Mouse (Mus musculus): Measurements from ENCODE around the gene Clip3. TPM values are rescaled to one million over a fixed set of nuclear protein-coding genes. Genes with fewer than 3 reads are reported as not detected.

Gene Clip3
- total RNA-seq, 2 experiments from 2014 or later: 499 to 503 TPM

DNA sequence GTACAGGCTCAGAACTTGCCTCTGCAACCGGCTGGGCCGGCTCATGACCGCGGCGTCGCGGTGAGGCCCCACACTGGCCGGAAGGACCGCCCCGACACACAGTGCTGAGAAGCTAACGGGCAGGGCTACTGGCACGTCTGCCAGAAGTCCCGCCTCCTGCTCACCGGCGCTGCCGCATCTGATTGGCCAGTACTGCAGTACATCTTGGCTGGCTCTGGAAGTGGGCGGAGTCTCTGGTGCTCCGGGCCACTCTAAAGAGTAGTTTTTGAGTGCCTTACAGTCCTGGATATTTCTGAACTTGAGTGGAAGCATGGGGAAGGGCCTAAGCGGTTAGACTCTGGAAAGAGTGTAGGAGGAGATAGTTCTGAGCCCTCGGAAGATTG lies 30.7 kb downstream of the Clip3 start:
- intact Hi-C loops (cut with DNase I): no loop called here
- DNase-seq (ENCODE audit: low spot score in 2 of 2): peak; percentile 97 to 98

DNA sequence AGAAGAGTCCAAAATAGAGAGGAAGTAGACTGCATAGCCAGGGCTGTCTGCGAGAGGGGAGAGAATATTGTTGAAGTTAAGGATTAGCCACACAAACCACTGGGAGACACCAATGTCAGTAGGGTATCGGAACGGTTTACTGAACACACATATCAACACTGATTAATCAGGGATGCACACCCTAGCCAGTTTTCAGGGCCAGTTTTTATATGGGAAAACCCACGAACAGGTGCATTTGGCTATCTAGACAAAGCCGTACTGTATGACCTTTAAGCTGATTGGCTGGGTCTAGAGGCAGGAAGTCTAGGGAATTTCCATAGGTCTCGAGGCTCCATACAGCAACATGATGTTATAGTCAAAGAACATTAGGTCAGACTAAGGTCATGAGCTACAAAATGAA lies 31.3 kb downstream of the Clip3 start:
- intact Hi-C loops (cut with DNase I): no loop called here

DNA sequence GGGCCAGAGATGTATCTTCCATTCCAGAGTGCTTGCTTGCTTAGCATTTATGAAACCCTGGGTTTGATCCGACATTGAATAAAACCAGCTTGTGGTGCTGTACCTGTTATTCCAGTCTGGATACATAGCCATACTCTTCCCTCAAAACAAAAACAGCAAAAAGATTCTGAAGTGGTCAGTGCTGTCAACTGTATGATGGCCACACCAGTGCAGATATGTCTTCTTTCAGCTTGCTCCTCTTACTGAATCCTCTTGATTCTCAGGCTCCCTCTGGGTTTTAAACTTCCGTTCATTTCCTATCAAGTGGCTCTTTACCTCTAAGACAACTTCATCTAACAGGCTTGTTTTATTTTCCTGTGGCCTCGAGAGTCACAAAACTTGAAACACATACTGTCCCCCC lies 32.3 kb downstream of the Clip3 start, which contains the start of gene Sdhaf1:
Gene Sdhaf1, minus strand, starts transcription at position 101 of the 400 bp plus-strand sequence.
- no peak for DNase-seq (ENCODE audit: low spot score in 2 of 2)
- intact Hi-C loops (cut with DNase I): no loop called here

More for the DNA sequence above, 31.3 kb downstream of the Clip3 start:
- no peak for DNase-seq (ENCODE audit: low spot score in 2 of 2)

DNA sequence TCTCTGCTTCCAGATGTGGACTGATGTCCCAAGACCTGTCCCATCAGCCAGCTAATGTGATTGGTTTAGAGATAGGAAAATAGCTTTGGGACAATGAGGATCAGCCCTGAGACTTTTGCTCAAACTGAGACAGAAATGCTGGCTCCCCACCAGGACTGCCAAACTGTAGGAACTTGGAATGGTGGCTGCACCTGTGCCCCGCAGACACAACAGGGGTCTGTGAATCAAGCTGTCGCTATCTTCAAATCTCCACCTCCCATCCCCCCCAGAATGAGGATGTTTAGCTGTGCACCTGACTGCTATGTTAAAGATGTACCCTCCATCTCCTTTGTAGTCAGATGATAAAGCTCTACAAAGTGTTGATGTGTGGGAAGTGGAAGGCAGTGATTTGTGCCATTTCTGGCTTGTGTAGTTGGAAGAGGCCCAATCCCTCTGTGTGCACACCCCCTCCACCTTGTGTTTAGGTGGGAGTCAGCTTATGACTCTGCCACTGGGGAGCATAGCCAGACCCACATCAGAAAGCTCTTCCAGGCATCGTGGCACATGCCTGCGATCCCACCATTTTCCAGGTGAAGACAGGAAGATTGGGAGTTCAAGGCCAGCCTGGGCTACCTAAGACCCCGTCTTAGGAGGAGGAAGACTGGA lies 32.9 kb downstream of the Clip3 start:
- peak; percentile 32 to 77 for DNase-seq (ENCODE audit: low spot score in 2 of 2)
- intact Hi-C loops (cut with DNase I): no loop called here

DNA sequence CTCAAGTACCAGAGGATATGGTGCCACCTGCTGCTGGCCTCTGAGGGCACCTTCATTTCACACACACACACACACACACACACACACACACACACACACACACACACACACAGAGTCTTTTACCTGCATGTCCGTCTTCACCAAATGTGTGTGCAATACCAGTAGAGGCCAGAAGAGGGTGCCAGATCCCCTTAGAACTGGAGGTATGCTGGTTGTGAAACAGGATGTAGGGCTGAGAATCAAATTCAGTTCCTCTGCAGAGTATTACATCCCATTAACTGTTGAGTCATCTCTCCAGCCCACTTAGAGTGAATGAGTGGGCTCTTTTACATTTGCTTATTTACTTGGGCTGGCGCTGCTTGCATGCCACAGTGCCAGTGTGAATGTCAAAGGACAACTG lies 33.8 kb downstream of the Clip3 start:
- DNase-seq (ENCODE audit: low spot score in 2 of 2): no peak
- intact Hi-C loops (cut with DNase I): no loop called here

DNA sequence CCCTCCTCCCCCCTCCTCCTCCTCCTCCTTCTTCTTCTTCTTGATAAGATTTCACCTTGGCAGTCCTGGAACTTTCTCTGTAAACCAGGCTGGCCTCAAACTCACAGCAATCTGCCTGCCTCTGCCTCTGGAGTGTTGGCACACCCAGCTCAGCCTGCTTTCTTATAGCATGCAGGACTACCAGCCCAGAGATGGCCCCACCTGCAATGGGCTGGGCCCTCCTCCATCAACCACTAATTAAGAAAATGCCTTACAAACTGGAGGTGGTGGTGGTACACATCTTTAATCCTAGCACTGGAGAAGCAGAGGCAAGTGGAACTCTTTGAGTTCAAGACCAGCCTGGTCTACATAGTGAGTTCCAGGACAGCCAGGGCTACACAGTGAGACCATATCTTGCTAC lies 34.9 kb downstream of the Clip3 start:
- intact Hi-C loops (cut with DNase I): no loop called here
- DNase-seq (ENCODE audit: low spot score in 2 of 2): no peak

DNA sequence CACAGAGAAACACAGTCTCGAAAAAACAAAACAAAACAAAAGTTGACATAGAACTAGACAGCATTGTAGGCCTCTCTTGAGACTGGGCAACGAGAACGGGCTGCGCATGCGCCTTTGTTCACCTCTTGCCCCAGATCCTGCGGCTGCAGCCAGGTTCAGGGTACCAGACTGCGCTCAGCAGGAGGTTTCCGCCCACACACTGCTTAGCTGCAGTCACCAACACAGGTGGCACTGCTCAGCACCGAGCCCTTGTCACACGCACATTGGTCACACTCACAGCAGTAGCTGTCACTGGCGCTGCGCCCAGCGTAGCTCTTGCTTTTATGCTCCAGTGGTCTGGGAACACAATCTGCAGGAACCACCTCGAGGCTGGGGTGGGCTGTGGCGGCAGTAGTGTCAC lies 35.6 kb downstream of the Clip3 start:
- no peak for DNase-seq (ENCODE audit: low spot score in 2 of 2)
- intact Hi-C loops (cut with DNase I): no loop called here

DNA sequence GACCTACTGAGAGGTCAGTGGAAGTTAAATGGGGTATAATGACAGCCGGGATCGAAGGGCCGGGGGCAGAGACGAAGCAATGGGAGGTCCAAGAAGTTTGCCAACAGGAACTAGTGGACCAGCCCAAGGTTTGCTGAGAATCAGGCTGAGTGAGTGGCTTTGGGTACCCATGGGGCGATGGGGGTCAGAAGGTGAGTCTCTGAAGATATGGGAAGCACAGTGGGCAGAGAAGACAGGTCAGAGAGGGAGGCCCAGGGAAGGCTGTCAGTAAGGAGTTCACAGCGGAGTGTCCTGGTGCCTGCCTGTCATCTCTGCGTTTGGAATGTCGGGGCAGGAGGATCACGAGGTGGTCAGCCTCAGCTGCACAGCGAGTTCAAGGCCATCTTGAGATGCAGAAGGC lies 36.9 kb downstream of the Clip3 start:
- intact Hi-C loops (cut with DNase I): no loop called here
- no peak for DNase-seq (ENCODE audit: low spot score in 2 of 2)

DNA sequence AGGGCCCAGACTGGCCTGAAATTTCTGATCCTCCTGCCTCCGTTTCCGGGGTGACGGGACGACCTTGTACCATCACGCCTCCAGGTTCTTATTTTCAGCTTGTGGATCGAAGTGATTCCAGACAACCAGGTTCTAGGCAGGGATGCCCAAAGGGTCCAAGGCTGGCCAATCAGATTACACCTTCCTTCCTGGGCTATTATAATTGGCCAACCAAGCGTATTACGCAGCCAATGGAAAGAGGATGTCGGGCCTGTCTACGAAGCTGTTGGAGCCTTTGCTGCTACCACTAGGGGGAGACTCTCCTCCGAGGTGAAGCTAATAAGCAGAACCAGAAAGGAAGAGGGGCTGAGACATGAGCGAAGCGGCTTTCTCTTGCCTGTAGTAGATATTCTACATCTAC lies 40.4 kb downstream of the Clip3 start:
- peak; percentile 96 to 99 for DNase-seq (ENCODE audit: low spot score in 2 of 2)
- intact Hi-C loops (cut with DNase I): no loop called here

DNA sequence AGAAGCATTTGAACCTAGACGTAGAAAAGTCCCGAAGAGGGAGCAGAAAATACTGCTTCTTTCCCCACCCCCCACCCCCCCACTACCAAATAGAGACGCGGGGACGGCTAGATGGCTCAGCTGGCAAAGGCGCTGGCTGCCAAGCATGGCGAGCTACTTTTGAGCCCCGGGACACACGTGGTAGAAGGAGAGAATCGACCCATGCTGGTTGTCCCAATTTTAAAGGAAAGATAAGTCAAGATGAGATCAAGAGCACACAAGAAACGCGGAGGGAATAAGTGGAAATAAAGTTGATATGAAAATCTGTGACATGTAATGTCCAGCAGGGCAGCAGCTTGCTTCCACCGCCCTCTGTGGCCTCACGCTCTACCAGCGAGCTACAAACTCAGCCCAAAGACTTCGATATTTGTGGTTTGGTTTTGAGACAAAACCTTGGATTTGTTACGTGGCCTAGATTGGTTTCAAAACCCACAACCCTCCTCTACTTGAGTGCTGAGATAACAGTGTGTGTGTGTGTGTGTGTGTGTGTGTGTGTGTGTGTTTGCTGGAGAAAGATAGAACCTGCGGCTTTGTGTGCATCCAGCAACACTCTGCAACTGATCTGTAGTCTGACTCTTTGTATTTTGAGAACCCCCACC lies 41.2 kb downstream of the Clip3 start:
- no peak for DNase-seq (ENCODE audit: low spot score in 2 of 2)
- intact Hi-C loops (cut with DNase I): no loop called here

DNA sequence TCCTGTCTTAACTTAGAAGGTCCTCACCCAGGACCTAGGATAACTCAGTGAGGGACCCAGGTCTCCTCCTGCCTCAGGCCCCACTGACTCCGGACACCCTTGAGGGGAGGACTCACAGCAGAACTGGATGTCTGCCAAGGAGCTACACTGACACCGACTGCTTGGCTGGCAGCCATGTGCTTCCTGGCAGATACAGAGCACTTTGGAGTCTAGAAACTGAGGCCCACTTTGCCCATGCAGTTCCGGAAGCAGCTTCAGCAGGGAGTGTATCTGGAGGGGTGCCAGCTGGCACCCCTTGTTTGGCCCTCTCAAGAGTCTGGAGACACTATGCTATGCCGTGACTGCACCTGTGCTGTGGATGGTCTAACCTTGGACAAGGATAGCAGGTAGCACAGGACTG lies 41.9 kb downstream of the Clip3 start:
- DNase-seq (ENCODE audit: low spot score in 2 of 2): peak; percentile 87 to 92
- intact Hi-C loops (cut with DNase I): no loop called here

DNA sequence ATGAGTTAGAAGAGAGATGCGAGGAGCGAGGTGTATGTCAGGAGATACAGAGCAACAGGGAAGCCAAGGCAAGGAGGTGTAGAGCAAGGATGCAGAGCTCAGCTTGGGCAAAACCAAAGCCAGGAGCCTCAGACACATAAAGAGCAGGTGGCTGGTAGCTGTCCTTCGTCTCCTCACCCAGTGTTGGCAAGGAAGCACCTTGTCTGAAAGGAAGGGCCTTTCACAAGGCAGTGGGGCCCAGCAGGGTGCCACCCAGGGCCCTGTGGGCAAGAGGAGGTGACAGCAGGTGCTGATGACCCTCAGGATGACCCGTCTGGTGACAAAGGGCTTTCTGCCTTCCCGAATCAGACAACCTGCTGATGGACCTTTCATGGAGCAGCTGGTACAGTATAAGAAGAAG lies 43.0 kb downstream of the Clip3 start:
- DNase-seq (ENCODE audit: low spot score in 2 of 2): no peak
- intact Hi-C loops (cut with DNase I): no loop called here

DNA sequence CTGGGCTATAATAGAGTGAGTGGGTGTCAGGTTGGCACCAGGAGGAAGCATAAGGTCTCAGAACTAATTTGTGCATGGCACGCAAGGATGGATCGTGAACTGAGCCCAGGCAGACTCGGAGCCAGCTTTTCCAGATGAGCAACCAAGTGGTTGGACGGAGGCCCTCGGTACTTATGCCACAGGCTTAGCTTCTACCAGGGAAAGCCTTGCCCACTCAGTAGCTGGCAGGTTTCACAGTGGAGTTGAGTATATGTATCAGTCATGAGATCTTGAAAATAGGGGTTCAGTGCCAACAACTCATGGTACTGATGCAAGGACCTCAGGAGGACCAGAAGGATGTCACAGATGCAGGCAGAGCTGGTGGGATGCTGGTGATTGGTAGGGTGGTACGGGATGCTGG lies 44.2 kb downstream of the Clip3 start:
- peak in 1 of 2 experiments; percentile 38 for DNase-seq (ENCODE audit: low spot score in 2 of 2)
- intact Hi-C loops (cut with DNase I): loop anchor here (5.0 kb wide), 1 partner anchor 37 kb away; no protein-coding TSS in a partner anchor

DNA sequence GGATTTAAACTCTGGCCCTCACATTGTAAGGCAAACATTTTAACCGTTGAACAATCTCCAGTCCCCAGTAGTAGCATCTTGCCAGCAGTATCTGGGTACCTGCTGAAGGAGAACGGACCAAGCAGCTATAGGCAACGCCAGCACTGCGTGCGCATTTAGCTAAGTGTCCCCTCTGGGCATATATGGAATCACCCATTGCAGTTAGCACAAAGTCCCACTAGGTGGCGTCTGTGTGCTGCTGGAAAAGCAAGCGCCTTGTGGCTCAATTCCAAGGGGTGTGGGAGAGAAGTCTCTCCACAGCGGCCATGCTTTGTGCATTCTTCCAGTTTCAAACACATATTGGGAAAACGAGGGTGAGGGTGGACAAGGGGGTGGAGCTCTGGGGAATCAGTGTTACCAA lies 44.9 kb downstream of the Clip3 start:
- peak; percentile 96 to 97 for DNase-seq (ENCODE audit: low spot score in 2 of 2)
- intact Hi-C loops (cut with DNase I): loop anchor here (5.0 kb wide), 1 partner anchor 36 kb away; no protein-coding TSS in a partner anchor

DNA sequence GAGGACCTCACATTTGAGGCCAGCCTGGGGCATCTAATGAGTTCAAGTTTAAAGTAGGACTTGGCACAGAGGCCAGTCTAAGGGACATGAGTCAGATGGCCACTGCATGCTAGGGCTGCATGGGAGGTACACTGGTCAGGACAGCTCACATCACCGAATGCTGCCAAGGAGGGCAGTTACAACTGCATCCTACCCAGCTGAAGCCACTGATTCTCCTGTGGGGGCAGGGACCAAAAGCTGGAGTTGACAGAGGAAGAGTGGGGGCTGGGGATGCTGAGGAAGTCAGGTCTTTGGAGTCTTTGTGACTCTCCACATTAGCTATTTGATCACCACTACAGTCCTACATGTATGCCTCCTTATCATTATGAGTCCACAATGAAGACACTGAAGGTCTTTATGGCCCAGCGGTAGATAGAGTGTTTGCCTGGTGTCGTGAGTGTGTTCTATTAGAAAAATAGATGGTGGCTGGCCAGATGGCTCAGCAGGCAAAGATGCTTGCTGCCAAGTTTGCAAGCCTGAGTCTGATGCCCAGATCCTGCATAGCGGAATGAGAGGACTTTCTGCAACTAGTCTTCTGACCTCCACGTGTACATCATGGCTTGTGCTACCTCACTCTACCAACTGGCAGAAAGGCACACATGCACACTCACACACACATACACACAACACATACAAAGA lies 48.0 kb downstream of the Clip3 start:
- intact Hi-C loops (cut with DNase I): loop anchor here (5.0 kb wide), 1 partner anchor 33 kb away; no protein-coding TSS in a partner anchor
- no peak for DNase-seq (ENCODE audit: low spot score in 2 of 2)

DNA sequence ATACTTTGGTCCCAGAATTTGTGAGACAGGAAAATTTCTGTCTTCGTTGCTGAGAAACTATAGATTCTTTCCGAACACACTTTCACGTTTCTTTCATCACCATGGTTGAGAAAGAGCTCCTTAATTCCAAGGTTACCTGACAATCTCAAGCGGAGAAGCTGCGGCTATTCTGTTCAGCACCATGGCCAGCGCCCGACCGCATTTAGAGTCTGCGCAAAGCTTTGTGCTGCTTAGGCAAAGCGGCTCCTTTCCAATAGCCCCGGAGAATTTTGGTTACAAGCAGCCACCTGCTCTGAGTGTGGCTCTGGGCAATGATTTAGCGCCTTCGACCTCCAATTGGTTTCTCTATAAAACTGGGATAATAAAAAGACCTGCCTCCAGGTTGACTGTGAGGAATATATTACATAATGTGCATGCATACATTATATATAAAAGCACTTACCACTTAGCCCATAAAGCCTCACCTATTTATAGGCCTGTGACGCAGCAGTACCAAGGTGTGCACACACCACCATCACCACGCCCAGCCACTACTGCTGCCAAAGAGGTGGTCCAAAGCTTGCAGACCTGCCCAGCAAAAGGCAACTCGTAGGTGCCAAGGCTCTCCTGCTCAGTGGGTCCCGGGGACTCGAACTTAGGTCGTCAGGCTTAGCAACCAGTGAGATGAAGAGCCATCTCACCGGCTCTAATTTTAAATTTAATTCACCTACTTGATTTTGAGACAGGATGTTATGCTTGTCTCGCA lies 55.3 kb downstream of the Clip3 start:
- no peak for DNase-seq (ENCODE audit: low spot score in 2 of 2)
- intact Hi-C loops (cut with DNase I): loop anchor here (5.0 kb wide), 1 partner anchor 85 kb away; no protein-coding TSS in a partner anchor

DNA sequence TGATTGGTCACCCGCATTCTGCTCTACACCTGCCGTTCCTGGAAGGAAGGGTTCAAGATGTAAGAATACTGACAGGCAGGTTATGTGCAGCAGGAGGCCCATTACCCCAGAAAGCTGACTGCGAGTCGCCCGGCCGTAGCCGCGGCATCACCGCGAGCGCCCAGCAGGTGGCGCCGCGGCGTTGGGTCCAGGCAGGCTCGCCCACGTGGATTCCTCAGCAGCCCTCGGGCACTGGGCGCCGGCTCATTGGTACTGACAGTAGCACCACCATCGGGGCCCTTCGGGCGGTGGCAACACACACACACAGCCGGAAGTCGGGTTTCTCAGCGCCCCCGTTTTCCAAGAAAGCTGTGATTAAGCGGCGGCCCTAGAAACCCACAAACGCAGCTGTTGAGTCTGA lies 56.3 kb downstream of the Clip3 start:
- DNase-seq (ENCODE audit: low spot score in 2 of 2): peak; percentile 82 to 92
- intact Hi-C loops (cut with DNase I): loop anchor here (5.0 kb wide), 1 partner anchor 84 kb away; no protein-coding TSS in a partner anchor

DNA sequence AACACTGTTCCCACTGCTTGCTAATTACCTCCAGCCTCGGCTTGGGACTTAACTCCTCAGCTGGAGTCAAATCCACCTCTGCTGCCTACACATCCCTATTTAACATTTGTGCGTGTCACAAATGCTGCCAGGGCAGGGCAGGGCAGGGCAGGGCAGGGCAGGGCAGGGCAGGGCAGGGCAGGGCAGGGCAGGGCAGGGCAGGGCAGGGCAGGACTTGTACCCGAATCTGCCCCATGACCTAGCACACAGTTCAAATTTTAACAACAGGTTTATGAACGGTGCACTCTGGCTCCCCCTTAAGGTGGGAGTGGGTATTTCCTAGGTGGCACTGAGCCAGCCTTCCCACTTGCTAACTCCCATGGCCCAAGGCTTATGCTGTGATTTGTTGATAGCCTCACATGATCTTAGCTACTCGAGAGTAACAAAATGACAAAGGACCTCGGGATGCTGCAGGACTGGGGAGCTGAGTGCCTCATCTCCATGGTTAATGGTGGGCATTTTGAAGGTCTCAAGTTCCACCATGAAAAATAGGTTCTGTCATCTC lies 61.8 kb downstream of the Clip3 start:
- intact Hi-C loops (cut with DNase I): no loop called here
- DNase-seq (ENCODE audit: low spot score in 2 of 2): peak; percentile 80 to 89

DNA sequence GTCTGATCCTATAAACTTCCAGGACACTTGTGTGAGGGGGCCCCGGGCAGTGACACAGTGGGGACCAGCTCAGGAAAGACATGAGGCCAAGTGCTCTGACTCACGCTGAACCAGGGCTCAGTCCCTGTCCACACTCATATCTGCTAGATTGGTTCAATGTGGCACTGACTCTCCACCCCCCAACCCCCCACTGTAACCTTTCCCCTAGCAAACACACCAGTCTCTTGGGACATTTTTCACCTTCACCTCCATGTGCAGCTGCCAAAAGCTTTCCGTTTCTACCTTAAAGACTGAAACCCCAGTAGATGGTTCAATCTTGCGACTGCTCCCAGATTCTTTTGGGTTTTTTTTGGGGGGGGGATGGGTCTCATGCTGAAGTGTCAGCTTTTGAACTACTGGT lies 62.5 kb downstream of the Clip3 start:
- intact Hi-C loops (cut with DNase I): no loop called here
- no peak for DNase-seq (ENCODE audit: low spot score in 2 of 2)
